Mouse (Mus musculus): ENCODE data around the gene Serpini1.

Serpini1 gene

GRCm38 (mm10) chr3:75557292-75557691, at the start of gene Serpini1:
Serpini1 (plus strand) TSS chr3:75557547.
- DNase-seq = peak; percentile 94

DNA sequence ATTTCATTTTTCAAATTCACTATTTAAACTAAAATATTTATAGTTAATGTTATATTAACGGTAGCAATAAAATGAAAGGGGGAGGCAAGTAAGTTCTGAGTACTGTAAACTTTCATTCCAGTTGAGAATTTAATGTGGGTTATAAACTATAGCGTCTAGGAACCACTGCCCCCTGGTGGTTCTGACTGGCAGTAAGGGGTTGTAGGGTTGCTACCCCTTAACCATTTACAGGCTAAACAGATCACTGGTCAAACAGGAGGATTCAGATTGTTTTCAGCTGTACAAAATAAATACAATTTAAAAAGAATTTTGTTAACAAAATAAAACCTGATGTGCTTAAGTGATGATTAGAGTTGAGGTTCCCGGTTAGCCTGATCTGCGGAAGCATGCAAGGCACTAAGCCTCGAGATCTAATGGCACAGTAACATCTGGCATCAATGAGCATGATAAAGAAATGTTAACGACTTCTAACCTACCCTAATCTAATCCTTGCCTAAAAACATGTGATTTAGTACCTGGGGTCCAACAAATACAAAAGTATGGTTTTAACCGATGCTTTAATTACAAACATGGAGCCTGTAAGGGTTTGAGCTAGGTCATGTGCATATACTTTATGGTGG, 39.6 kb upstream of the Serpini1 start:
- peak; percentile 14 for DNase-seq

- no peak for DNase-seq
These were observed 36.0 kb upstream of the Serpini1 start for GRCm38 (mm10) chr3:75521314-75521713.

DNA sequence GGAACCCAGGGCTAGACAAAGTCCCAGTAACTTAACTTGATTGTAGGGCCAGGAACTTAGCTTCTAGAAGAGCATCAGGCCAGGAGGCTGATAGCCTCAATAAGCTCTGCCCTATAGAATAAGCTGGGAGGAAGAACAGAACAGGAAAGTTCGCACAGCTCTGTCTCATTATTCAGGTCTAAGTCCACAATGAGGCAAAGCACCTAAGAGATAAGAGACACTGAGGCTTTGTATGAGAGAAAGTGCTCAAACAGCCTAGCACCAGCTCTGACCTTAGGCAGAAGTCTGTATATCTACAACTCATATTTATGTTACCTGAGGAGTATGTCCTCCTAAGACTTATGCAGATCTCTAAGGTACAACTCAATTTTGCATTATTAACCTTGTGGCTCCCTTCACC, 34.8 kb upstream of the Serpini1 start:
- DNase-seq = no peak

DNA sequence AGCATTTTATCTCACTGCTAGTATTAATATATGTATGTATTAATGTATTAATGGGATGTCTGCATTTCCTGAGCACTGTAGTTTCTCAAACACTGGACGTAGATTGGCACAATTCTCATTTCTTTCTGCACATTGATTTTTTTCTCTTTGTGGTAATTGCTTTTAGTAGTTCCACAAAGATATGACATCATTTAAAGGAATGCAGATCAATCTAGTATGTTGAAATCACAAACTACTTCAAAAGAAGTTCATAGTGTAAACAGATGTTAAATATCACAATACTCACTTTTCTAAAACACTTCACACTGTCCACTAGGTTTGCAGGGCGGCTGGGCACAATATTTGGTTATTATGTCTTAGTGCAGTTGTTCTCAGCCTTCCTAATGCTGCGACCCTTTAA, 26.3 kb upstream of the Serpini1 start:
- no peak for DNase-seq

GRCm38 (mm10) chr3:75534045-75534834, 23.1 kb upstream of the Serpini1 start:
- no peak for DNase-seq

DNA sequence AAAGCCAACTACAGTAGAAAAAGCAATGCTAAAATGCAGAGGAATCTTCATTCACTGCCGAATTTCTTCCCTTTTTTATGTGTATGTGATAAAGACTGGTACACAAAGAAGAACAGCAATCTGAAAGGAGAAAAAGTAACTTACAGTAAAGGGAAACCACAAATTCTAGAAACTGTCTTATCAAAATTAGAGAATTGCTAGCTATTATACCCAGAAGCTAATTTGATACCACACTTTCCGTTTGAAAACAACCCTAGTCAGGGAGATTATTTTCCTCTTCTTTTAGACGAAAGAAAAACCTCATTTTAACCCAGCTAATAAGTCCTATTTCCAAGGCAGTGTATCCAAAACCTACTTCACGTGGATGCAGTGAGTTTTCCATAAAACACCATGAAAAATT, 16.1 kb upstream of the Serpini1 start:
- DNase-seq = no peak

DNA sequence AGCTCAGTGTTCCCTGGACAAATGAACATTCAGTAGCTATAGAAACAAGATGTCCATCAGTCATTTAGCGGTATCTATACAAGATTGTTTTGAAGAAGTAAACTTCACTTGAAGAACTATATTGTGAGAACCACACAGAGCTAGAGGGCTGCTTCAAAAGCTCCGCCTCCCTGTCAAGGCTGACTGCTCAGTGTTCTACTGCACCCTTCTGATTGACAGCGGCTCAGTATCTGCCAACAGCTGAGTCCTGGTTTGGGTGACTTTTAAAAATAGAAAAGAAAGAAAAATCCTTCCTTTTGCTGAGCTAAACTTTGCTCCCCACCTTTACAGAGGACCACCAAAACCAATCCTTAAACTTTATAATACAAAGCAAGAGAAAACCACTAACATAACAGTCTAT, 14.5 kb upstream of the Serpini1 start:
- DNase-seq = no peak

- no peak for DNase-seq
These were observed 13.1 kb upstream of the Serpini1 start for GRCm38 (mm10) chr3:75544287-75544686.

- DNase-seq = no peak
These were observed 6.1 kb upstream of the Serpini1 start for GRCm38 (mm10) chr3:75551248-75551647.

DNA sequence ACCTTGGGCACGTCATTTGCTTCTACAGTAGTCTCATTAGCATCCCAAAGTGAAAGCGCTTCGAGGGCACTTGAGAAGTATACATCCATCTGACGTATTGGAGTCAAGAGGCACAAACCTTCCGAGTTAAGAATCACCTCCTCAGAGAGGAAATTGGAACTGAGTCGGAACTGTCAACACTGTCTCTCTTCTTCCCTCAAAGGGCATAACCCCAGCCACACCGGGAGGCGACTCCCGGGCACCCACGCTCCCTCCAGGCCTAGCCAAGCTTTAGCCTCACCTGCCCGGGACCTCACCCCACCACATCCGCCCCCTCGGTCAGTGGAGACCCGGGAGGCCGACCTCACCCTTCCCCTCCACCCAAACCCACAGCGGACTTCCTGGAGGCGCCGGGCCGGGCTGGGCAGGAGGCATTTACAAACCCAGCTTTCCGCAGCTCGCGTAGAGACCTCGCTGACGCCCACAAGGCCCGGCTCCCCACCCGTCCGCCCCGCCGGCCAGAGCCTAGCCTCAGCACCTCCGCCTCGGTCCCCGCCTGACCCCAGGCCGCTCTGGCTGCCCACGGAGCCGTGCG, 1.1 kb upstream of the Serpini1 start:
- no peak for DNase-seq

- DNase-seq = peak; percentile 100
These were observed 554 bp upstream of the Serpini1 start, which contains the start of gene Pdcd10 for GRCm38 (mm10) chr3:75556695-75557291. Pdcd10 (minus strand) TSS chr3:75556856.

GRCm38 (mm10) chr3:75574074-75574473, 16.7 kb downstream of the Serpini1 start:
- no peak for DNase-seq

GRCm38 (mm10) chr3:75575582-75575981, 18.2 kb downstream of the Serpini1 start:
- DNase-seq = no peak

DNA sequence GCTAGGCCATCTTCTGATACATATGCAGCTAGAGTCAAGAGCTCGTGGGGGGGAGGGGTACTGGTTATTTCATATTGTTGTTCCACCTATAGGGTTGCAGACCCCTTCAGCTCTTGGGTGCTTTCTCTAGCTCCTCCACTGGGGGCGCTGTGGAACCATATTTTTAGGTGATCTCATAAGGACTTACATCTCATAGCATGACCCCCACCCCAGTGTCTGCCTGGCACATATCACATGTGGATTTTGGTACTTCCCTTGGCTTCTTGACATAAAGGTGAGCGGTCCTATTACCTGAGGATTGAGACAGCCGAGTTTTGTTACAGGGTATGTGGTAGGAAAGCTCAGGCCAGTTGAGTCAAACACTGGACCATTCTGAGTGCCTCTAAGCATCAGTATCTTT, 22.0 kb downstream of the Serpini1 start:
- no peak for DNase-seq

- peak; percentile 39 for DNase-seq
These were observed 25.9 kb downstream of the Serpini1 start for GRCm38 (mm10) chr3:75583293-75583692.

- peak; percentile 34 for DNase-seq
These were observed 27.6 kb downstream of the Serpini1 start for GRCm38 (mm10) chr3:75584898-75585297.

DNA sequence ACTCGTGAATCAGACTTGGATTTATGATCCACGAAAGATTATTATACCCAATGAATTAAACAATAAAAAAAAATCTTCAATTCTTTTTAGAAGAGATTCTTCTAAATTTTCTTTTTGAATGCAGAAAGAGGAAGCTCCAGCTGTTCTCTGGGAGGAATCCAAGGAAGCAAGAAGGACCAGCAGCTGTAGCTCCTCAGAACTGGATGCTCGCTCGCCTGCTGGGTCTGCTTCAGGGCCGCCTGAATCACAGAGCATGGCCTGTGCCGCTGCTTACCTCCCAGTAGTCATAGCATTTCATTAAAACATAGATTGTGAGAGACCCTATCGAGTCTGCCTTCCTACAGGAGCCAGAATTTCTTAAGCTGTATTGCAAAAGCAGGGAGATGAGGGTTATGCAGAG, 53.7 kb downstream of the Serpini1 start:
- no peak for DNase-seq

- DNase-seq = no peak
These were observed 67.3 kb downstream of the Serpini1 start for GRCm38 (mm10) chr3:75624627-75625026.

DNA sequence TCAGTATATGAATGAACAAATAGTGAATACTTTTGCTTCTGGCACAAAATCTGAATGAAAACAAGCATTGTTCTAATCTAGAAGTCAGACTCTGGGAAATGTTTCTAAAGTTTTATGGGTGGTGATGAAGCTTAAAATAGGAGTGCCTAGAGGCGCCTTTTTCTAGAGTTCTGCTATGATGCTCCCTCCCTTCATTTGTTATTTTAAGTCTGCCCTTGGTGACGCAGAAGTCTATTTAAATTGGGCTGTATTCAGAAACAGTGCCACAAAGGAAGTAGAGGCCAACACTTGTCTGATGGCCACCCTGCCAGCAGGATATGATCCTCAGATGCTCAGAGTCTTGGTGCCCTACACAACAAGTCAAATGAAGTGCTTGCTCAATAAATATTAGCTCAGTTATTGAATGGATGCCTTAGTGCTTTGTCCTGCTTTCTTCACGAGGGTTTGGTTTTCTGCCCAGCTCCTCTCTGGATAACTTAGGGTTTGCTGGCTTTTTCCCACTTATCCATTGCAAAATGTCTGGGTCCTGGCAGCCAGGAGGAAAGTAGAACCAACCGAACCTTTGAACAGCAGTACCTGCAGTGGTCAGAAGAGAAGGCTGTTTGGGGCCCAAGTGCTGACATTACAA, 73.8 kb downstream of the Serpini1 start:
- DNase-seq = no peak

- no peak for DNase-seq
These were observed 75.9 kb downstream of the Serpini1 start for GRCm38 (mm10) chr3:75633221-75633620.

DNA sequence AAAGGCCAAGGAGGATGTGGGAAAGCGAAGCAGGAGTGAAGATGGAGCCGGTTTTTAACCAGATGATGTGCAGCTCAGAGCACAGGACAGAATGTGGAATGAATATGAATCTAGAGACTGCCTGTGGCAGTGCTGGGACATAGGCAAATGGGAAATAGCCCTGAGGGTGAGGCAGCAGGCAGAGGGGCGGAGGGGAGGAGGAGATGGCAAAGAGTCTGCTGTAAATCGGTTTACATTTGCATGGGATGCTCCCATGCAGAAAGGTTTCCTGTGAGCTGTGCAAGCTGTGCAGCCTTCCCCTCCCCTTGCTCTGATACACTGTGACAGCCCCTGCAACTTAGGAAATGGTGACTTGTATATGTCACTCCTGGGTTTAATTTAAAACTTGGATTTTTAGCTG, 76.3 kb downstream of the Serpini1 start:
- DNase-seq = no peak

DNA sequence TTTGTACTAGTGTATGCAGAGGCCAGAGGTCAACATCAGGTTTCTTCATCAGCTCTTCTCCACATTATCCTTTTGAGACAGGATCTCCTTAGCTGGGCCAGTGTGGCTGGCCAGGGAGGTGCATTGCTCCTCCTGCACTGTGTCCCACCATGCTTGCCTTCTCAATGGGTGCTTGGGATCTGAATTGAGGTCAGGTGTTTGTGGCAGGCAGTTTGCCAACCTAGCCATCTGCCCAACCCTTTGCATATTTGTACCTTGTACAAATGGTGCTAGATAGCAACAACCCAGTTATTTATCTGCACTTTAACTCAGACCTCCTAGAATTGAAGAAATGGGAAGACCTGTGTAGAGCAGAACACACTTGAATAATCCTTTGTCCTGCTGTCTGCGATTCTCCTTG, 78.3 kb downstream of the Serpini1 start:
- no peak for DNase-seq

All from right cerebral cortex, adult 18-20 months (tissue).